Mouse (Mus musculus): ENCODE data around the gene Col27a1. TPM values are rescaled to one million over a fixed set of nuclear protein-coding genes. Genes with fewer than 3 reads are reported as not detected.

Gene Col27a1
- polyA plus RNA-seq, 1 experiment from 2014 or later = 9.8 TPM

DNA sequence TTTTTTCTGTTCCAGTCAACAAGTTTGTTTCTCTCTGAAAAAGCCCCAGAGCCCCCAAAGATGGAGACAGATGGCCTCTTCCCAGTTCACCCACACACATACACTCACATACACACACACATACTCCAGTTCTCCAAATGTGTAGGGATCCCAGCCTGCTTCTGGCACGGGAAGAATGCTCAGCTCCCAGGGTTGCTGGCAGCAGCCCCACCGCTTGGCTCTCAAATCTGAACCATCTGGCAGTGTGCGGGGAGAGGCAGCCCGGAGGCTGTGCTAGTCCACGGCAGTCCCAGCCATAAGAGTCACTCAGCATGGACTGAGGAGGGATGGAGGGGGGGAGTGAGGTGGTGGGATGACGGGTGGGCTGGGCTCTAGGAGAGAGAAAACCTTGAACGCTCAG lies 77.3 kb downstream of the Col27a1 start:
- H3K27ac ChIP-seq (replicated peaks; ENCODE audit: low read depth, low read length) = 0 out of 2 replicates have a peak overlapping the region, but pooled peaks have one; percentile 21
- H3K4me1 ChIP-seq (ENCODE audit: control insufficient read depth, insufficient read depth, low read length) = 0 out of 2 replicates have a peak, but pooled peaks cover 6% of the 10 kb centered on the region
- peaks cover 6% of the 10 kb centered on the region for H3K36me3 ChIP-seq (ENCODE audit: control insufficient read depth, insufficient read depth, low read length)
- no peak overlapping the region for H3K4me2 ChIP-seq (ENCODE audit: low read depth, severe bottlenecking)
- no peak overlapping the region for H3K4me3 ChIP-seq (ENCODE audit: low read depth, low read length)
- no peaks in the 10 kb centered on the region for H3K9me3 ChIP-seq (ENCODE audit: control insufficient read depth, low read length)
- WGBS = 24% methylated on average over 7 of the region's 7 CpGs
- H3K9ac ChIP-seq (ENCODE audit: low read length) = no peak overlapping the region
- ATAC-seq (ENCODE audit: insufficient number of reproducible peaks, low FRiP score, low TSS enrichment, low read depth) = peak; percentile 81; the same call in 1 of the 2 replicates
- peak; percentile 69 for DNase-seq (ENCODE audit: low spot score)
- no peaks in the 10 kb centered on the region for H3K27me3 ChIP-seq (ENCODE audit: control insufficient read depth, insufficient read depth, low read length)

DNA sequence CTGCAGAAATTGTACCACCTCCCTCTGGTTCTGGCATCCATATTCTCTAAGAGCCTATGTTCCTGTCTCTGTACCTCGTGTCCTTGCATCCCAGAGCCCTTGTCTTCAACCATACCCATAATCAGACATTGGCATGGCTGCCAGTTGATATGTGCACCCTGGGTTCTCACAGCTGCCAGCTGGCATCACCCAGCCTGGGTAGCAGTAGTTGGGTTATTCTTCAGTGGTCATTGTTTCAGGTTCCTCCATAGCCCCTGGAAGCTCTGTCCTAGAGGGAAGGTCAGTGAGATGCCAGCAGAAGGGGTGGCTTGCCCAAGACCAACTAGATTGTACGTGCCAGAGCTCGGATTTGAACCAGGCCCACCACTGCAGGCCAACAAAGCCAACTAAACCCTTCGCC lies 77.9 kb downstream of the Col27a1 start:
- WGBS = 94% methylated on average over 4 of the region's 4 CpGs
- H3K27me3 ChIP-seq (ENCODE audit: control insufficient read depth, insufficient read depth, low read length) = no peaks in the 10 kb centered on the region
- 0 out of 2 replicates have a peak overlapping the region, but pooled peaks have one; percentile 6 for H3K27ac ChIP-seq (replicated peaks; ENCODE audit: low read depth, low read length)
- no peak overlapping the region for H3K4me2 ChIP-seq (ENCODE audit: low read depth, severe bottlenecking)
- ATAC-seq (ENCODE audit: insufficient number of reproducible peaks, low FRiP score, low TSS enrichment, low read depth) = no peak
- DNase-seq (ENCODE audit: low spot score) = no peak
- H3K4me1 ChIP-seq (ENCODE audit: control insufficient read depth, insufficient read depth, low read length) = 0 out of 2 replicates have a peak, but pooled peaks cover 6% of the 10 kb centered on the region
- no peak overlapping the region for H3K4me3 ChIP-seq (ENCODE audit: low read depth, low read length)
- no peak overlapping the region for H3K9ac ChIP-seq (ENCODE audit: low read length)
- H3K9me3 ChIP-seq (ENCODE audit: control insufficient read depth, low read length) = no peaks in the 10 kb centered on the region
- peaks cover 6% of the 10 kb centered on the region for H3K36me3 ChIP-seq (ENCODE audit: control insufficient read depth, insufficient read depth, low read length)

DNA sequence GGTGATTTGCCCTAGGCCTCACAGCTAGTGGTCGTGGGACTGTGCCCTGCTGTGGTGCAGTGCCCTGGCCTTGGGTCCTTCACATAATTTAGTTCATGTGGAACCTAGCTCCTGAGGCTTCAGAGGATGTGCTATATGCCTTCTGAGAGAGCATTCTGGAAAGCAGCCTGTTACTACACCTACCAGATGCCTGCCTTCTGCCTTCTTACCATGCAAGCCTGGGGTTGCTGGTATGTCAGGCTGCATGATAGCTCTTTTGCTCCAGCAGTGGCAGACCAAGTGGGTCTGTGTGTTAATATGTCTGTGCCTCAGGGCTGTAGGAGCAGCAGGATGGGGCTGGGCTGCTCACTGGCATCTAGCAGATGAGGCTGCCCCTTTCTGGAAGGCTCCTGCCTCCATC lies 81.8 kb downstream of the Col27a1 start:
- Histone ChIP-seq H3K9ac (ENCODE audit: low read length) (no peak overlapping the region), H3K4me2 (ENCODE audit: low read depth, severe bottlenecking) (no peak overlapping the region), H3K4me3 (ENCODE audit: low read depth, low read length) (no peak overlapping the region), H3K27me3 (ENCODE audit: control insufficient read depth, insufficient read depth, low read length) (no peaks in the 10 kb centered on the region), H3K27ac (replicated peaks; ENCODE audit: low read depth, low read length) (no peak overlapping the region), H3K9me3 (ENCODE audit: control insufficient read depth, low read length) (no peaks in the 10 kb centered on the region), H3K36me3 (ENCODE audit: control insufficient read depth, insufficient read depth, low read length) (peaks cover 8% of the 10 kb centered on the region), H3K4me1 (ENCODE audit: control insufficient read depth, insufficient read depth, low read length) (0 out of 2 replicates have a peak, but pooled peaks cover 5% of the 10 kb centered on the region)
- DNase-seq (ENCODE audit: low spot score) (no peak), ATAC-seq (ENCODE audit: insufficient number of reproducible peaks, low FRiP score, low TSS enrichment, low read depth) (no peak)
- WGBS = 76% methylated on average over 1 of the region's 1 CpGs

DNA sequence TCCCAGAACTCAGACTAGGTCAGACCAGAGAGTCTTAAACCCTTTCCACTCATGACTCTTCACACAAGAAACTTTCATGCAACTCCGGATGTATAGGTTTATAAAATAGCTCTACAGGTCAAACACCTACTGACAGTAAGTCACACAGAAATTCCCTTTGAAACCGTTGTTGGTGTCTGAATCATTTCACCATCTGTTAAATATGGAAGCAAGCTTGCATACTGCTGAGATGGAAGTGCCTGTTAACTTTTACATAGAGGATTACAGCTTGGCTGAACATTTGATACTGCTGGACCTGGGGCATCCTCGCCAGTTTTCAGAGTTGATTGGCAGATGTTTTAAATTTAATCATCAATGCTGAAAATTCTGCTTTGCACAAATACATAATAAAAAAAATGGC lies 82.5 kb downstream of the Col27a1 start:
- 79% methylated on average over 3 of the region's 3 CpGs for WGBS
- Histone ChIP-seq H3K4me1 (ENCODE audit: control insufficient read depth, insufficient read depth, low read length) (no peaks in the 10 kb centered on the region), H3K4me2 (ENCODE audit: low read depth, severe bottlenecking) (no peak overlapping the region), H3K27me3 (ENCODE audit: control insufficient read depth, insufficient read depth, low read length) (no peaks in the 10 kb centered on the region), H3K4me3 (ENCODE audit: low read depth, low read length) (no peak overlapping the region), H3K27ac (replicated peaks; ENCODE audit: low read depth, low read length) (no peak overlapping the region), H3K9ac (ENCODE audit: low read length) (no peak overlapping the region), H3K36me3 (ENCODE audit: control insufficient read depth, insufficient read depth, low read length) (peaks cover 8% of the 10 kb centered on the region), H3K9me3 (ENCODE audit: control insufficient read depth, low read length) (no peaks in the 10 kb centered on the region)
- ATAC-seq (ENCODE audit: insufficient number of reproducible peaks, low FRiP score, low TSS enrichment, low read depth) (no peak), DNase-seq (ENCODE audit: low spot score) (no peak)

DNA sequence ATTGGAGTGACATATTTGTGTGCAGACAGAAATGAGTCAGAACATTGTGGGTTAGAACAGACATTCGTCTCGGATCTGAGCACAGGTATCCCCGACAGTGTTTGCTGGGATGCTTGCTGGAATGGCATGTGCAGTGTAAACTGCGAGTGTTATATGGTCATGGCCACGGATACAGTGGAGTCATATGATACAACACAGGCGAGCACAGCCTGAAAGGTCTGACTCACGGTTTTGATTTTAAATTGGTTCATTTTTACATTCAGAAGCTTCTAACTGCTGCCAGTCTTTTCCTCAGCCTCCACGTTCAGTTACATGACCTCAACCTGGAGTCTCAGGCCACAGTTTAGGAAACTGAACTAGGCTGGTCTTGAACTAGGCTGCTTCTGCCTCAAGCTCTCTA lies 83.1 kb downstream of the Col27a1 start:
- Histone ChIP-seq H3K9me3 (ENCODE audit: control insufficient read depth, low read length) (no peaks in the 10 kb centered on the region), H3K27ac (replicated peaks; ENCODE audit: low read depth, low read length) (no peak overlapping the region), H3K36me3 (ENCODE audit: control insufficient read depth, insufficient read depth, low read length) (peaks cover 8% of the 10 kb centered on the region), H3K27me3 (ENCODE audit: control insufficient read depth, insufficient read depth, low read length) (no peaks in the 10 kb centered on the region), H3K9ac (ENCODE audit: low read length) (no peak overlapping the region), H3K4me3 (ENCODE audit: low read depth, low read length) (no peak overlapping the region), H3K4me1 (ENCODE audit: control insufficient read depth, insufficient read depth, low read length) (no peaks in the 10 kb centered on the region), H3K4me2 (ENCODE audit: low read depth, severe bottlenecking) (no peak overlapping the region)
- no peak for ATAC-seq (ENCODE audit: insufficient number of reproducible peaks, low FRiP score, low TSS enrichment, low read depth)
- no peak for DNase-seq (ENCODE audit: low spot score)
- WGBS = 86% methylated on average over 8 of the region's 8 CpGs

DNA sequence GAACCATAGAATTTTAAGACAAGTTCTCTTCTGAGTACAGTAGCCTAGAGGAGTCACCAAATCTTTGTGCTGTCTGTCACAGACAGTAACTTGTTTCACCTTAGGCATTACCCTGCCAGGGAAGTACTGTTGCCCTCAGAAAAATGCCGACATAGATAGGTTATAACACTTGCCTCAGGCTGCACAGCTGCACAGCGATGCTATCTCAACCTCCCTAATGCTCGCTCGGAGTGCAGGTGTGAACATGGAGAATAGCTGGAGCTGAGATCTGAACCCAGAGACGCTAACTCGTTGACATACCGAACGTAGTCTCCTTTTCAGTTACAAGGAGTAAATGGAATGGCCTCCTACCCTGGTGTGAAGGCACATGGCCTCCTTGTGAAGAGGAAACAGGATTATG lies 84.4 kb downstream of the Col27a1 start:
- H3K36me3 ChIP-seq (ENCODE audit: control insufficient read depth, insufficient read depth, low read length) = peaks cover 6% of the 10 kb centered on the region
- 91% methylated on average over 8 of the region's 8 CpGs for WGBS

DNA sequence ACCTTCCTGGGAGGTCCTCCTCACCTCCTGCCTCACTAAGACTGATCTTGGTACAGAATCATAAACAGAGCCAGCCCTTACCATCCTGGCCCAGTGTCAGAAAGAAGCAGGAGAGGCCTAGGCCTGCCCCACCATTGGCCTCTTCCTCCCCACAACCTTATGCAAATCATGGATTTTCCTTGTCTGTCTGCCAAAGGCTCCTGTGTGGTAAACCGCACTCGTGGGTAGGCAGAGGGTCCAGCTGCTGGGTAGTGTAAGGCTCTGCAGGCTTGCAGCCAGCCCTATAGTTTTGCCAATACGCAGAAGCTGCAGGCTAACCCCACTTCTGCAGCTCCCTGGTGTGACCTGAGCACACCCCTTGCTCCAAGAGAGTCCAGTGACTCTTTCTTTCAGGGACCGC lies 88.8 kb downstream of the Col27a1 start:
- H3K9ac ChIP-seq (ENCODE audit: low read length) = no peak overlapping the region
- no peak for DNase-seq (ENCODE audit: low spot score)
- no peaks in the 10 kb centered on the region for H3K9me3 ChIP-seq (ENCODE audit: control insufficient read depth, low read length)
- no peak overlapping the region for H3K4me2 ChIP-seq (ENCODE audit: low read depth, severe bottlenecking)
- no peak overlapping the region for H3K27ac ChIP-seq (replicated peaks; ENCODE audit: low read depth, low read length)
- no peak overlapping the region for H3K4me3 ChIP-seq (ENCODE audit: low read depth, low read length)
- ATAC-seq (ENCODE audit: insufficient number of reproducible peaks, low FRiP score, low TSS enrichment, low read depth) = no peak
- peaks cover 2% of the 10 kb centered on the region; the same call in 1 of the 2 replicates for H3K36me3 ChIP-seq (ENCODE audit: control insufficient read depth, insufficient read depth, low read length)
- no peaks in the 10 kb centered on the region for H3K27me3 ChIP-seq (ENCODE audit: control insufficient read depth, insufficient read depth, low read length)
- no peaks in the 10 kb centered on the region for H3K4me1 ChIP-seq (ENCODE audit: control insufficient read depth, insufficient read depth, low read length)
- WGBS = 59% methylated on average over 4 of the region's 4 CpGs

More for the DNA sequence above, 84.4 kb downstream of the Col27a1 start:
- no peak overlapping the region for H3K4me2 ChIP-seq (ENCODE audit: low read depth, severe bottlenecking)
- H3K9ac ChIP-seq (ENCODE audit: low read length) = no peak overlapping the region
- H3K4me3 ChIP-seq (ENCODE audit: low read depth, low read length) = no peak overlapping the region
- no peaks in the 10 kb centered on the region for H3K27me3 ChIP-seq (ENCODE audit: control insufficient read depth, insufficient read depth, low read length)
- ATAC-seq (ENCODE audit: insufficient number of reproducible peaks, low FRiP score, low TSS enrichment, low read depth) (no peak), DNase-seq (ENCODE audit: low spot score) (no peak)
- H3K4me1 ChIP-seq (ENCODE audit: control insufficient read depth, insufficient read depth, low read length) = no peaks in the 10 kb centered on the region
- no peaks in the 10 kb centered on the region for H3K9me3 ChIP-seq (ENCODE audit: control insufficient read depth, low read length)
- no peak overlapping the region for H3K27ac ChIP-seq (replicated peaks; ENCODE audit: low read depth, low read length)

DNA sequence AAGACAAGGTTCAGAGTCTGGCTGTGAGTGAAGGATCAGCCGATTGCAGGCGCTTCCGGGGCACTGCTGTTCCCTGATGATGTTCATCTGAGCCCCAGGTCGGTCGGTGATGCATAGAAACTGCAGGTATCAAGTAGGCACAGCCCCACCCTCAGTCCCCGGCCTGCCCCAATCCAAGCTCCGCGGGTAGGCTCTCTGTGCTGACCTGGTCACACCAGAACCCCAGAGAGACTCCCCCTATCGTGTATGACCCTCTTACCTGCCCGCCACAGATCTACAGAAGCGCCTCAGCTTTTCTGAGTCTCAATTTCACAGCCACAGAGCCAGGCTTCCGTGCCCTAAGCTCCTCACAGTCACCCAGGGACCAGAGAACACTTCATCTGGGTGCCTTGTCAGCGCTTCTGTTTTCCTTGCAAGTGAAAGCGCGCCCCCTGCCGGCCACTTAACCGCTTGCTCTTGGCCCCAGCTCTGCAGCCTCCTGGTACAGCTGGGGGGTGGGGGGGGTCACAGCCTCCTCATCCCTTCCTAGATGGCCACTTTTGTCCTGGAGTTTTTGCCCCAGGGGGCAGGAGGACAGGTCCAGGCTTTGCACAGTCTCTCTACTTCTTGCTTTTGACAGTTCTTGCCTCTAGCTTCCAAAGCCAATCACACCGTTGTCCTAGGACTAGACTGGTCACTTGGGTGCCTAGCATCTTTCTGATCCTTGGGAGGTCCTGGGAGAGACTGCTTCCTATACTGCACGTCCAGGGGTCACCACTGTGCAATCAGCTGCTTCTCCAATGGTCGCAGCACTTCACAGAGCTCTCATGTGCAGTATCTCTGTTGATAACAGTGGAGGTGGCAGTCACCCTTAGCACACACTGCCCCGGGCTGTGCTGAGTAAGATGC lies 93.6 kb downstream of the Col27a1 start:
- Histone ChIP-seq H3K27ac (replicated peaks; ENCODE audit: low read depth, low read length) (no peak overlapping the region), H3K4me1 (ENCODE audit: control insufficient read depth, insufficient read depth, low read length) (no peaks in the 10 kb centered on the region), H3K27me3 (ENCODE audit: control insufficient read depth, insufficient read depth, low read length) (no peaks in the 10 kb centered on the region), H3K36me3 (ENCODE audit: control insufficient read depth, insufficient read depth, low read length) (no peaks in the 10 kb centered on the region; the same call in 1 of the 2 replicates), H3K4me3 (ENCODE audit: low read depth, low read length) (no peak overlapping the region), H3K4me2 (ENCODE audit: low read depth, severe bottlenecking) (no peak overlapping the region), H3K9ac (ENCODE audit: low read length) (no peak overlapping the region), H3K9me3 (ENCODE audit: control insufficient read depth, low read length) (no peaks in the 10 kb centered on the region)
- 31% methylated on average over 21 of the region's 21 CpGs for WGBS
- ATAC-seq (ENCODE audit: insufficient number of reproducible peaks, low FRiP score, low TSS enrichment, low read depth) (0 out of 2 replicates have a peak, but pooled peaks have one; percentile 32), DNase-seq (ENCODE audit: low spot score) (peak; percentile 93)

Data from limb, embryonic 11.5 days (tissue).